Mouse (Mus musculus): ENCODE results near the gene Utp14a.
A peak's percentile ranks its signal among the peaks of the same experiment; 100 is the strongest.

The Utp14a gene

GRCm38 (mm10) chrX:48314530-48315079 is 57.9 kb downstream of the Utp14a start:
- DNase-seq, result peak; percentile 32

DNA sequence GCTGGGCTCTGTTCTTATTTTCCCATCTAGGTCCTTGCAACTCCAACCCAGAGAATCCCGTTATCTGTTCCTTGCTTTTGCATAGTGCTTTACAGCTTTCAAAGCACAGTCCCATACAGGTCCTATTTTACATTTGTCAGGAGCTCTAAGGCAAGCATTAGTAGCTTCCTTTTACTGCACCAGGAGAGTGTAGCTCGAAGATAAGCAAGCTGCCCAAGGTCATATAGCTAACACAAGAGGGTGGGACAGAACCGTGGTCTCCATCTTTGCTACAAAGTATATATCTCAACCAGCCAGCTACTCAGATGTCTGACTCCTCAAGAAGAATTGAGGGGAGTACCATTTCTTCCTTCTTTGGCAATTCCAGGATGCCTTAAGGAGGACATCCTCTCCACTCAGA is 60.8 kb downstream of the Utp14a start:
- DNase-seq, result no peak

DNA sequence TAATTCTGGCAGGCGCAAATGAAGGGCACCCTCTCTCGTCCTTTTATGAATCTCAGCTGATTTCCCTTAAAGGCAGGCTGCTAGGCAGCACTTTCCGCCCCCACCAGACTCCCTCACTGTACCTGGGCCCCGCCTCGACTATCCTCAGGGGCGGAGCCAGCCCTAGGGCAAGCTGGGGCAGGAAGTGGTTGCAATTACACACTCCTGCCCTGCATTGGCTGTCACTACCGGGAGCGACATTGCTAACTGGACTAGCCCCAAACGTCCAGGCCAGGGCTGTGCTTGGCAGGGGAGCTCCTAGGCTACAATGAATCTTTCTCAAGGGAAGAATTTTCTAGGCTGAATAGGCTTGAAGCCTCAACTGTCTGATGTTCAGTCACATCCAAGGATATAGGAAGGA is 61.5 kb downstream of the Utp14a start:
- DNase-seq, result no peak
